Mouse (Mus musculus): ENCODE data around the gene Plcb1.

- TF ChIP-seq CTCF (IDR thresholded peaks at IDR 0.05): no peak
- no peak for TF ChIP-seq EP300 (IDR thresholded peaks at IDR 0.05; ENCODE audit: insufficient read depth, low read depth, low read length)
- TF ChIP-seq POLR2A (IDR thresholded peaks at IDR 0.05; ENCODE audit: insufficient read depth, low read depth, low read length): no peak
Measured at GRCm38 (mm10) chr2:134915035-134915434, 129.2 kb downstream of the Plcb1 start.
